ENCODE assay signal across 29 mouse cellular contexts in the genomic region with DNA sequence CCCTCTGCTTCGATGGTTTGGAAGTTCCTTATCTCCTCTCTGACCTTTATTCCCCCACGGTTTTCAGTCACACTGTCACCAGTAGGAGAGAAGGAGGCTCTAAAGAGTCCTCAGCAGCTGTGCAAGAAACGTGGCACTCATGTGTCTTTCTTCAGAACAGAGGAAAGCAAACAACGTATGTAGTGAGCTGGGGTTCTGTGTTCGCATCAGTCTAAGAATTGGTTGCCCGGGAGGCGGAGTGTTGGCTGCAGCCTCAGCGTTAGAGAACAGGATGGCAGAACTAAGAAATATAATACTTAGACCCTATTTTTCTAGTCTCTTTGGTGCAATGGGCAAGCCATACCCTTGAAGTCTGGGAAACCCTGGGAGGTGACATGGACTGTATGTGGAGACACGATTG. TPM values are rescaled to one million over a fixed set of nuclear protein-coding genes. Genes with fewer than 3 reads are reported as not detected.
DNase-seq lines count a peak whose midpoint lies in the region; ATAC-seq and TF ChIP-seq lines count a peak whose summit lies in the region.
"Had no signal": no experiment of that assay in that cellular context is flagged by ENCODE, and none has a peak within 500 bp of the region (broad histone marks: within the 10 kb centered on the region; RNA-seq: fewer than 3 reads in every experiment).

No protein-coding gene starts in this region.

- H3K27ac ChIP-seq in heart, embryonic 15.5 days = peak overlapping the region; percentile 81; the same call in 1 of the 2 replicates
- no peak overlapping the region for H3K27ac ChIP-seq in heart, embryonic 12.5 days (ENCODE audit: poor library complexity, severe bottlenecking)
- 0 out of 2 replicates have a peak overlapping the region, but pooled peaks have one; percentile 28 for H3K27ac ChIP-seq in lung, postnatal 0 days (ENCODE audit: low read length)
- H3K27ac ChIP-seq in liver, embryonic 12.5 days = peak overlapping the region; percentile 43; the same call in 1 of the 2 replicates
- H3K27ac ChIP-seq: embryonic facial prominence, embryonic 12.5 days; hindbrain, embryonic 10.5 days; limb, embryonic 15.5 days had no signal

- no peaks in the 10 kb centered on the region for H3K9me3 ChIP-seq in heart, embryonic 15.5 days (replicated peaks)
- no peaks in the 10 kb centered on the region for H3K9me3 ChIP-seq in heart, embryonic 12.5 days (replicated peaks)
- H3K9me3 ChIP-seq in lung, postnatal 0 days (ENCODE audit: low read length) = no peaks in the 10 kb centered on the region
- no peaks in the 10 kb centered on the region for H3K9me3 ChIP-seq in liver, embryonic 12.5 days (replicated peaks)
- H3K9me3 ChIP-seq: embryonic facial prominence, embryonic 12.5 days; hindbrain, embryonic 10.5 days; limb, embryonic 15.5 days; megakaryocyte, embryonic 14.5 days had no signal

- no peak for ATAC-seq in heart, embryonic 15.5 days (replicated peaks; ENCODE audit: insufficient number of reproducible peaks, insufficient read depth, low FRiP score, low read depth)
- no peak for ATAC-seq in heart, embryonic 12.5 days (ENCODE audit: insufficient number of reproducible peaks, low FRiP score)
- no peak for ATAC-seq in lung, postnatal 0 days
- no peak for ATAC-seq in liver, embryonic 12.5 days
- ATAC-seq: activated CD4-positive, CD25-positive, alpha-beta regulatory T cell, adult 4 months; forebrain, postnatal 0 days; hindbrain, embryonic 16.5 days had no signal

- H3K4me2 ChIP-seq in heart, embryonic 15.5 days = no peak overlapping the region
- no peak overlapping the region for H3K4me2 ChIP-seq in heart, embryonic 12.5 days
- H3K4me2 ChIP-seq in lung, postnatal 0 days (replicated peaks; ENCODE audit: low read depth, low read length) = no peak overlapping the region
- peak overlapping the region; percentile 1; the same call in 1 of the 2 replicates for H3K4me2 ChIP-seq in liver, embryonic 12.5 days
- H3K4me2 ChIP-seq: embryonic facial prominence, embryonic 12.5 days; limb, embryonic 15.5 days had no signal

- 59% methylated on average over 9 of the region's 9 CpGs for WGBS in heart, embryonic 15.5 days
- 61% methylated on average over 9 of the region's 9 CpGs for WGBS in heart, embryonic 12.5 days
- 43% methylated on average over 9 of the region's 9 CpGs for WGBS in lung, postnatal 0 days
- WGBS in liver, embryonic 12.5 days (ENCODE audit: insufficient replicate concordance) = 50% methylated on average over 9 of the region's 9 CpGs

- H3K36me3 ChIP-seq in heart, embryonic 15.5 days = peaks cover 16% of the 10 kb centered on the region; the same call in 1 of the 2 replicates
- H3K36me3 ChIP-seq in heart, embryonic 12.5 days = peaks cover 23% of the 10 kb centered on the region
- peaks cover 1% of the 10 kb centered on the region; the same call in 1 of the 2 replicates for H3K36me3 ChIP-seq in lung, postnatal 0 days (ENCODE audit: insufficient read depth, low read length)
- peaks cover 27% of the 10 kb centered on the region for H3K36me3 ChIP-seq in liver, embryonic 12.5 days

- H3K4me1 ChIP-seq in heart, embryonic 15.5 days (replicated peaks) = peaks cover 49% of the 10 kb centered on the region
- H3K4me1 ChIP-seq in heart, embryonic 12.5 days (replicated peaks) = peaks cover 64% of the 10 kb centered on the region
- H3K4me1 ChIP-seq in lung, postnatal 0 days (ENCODE audit: insufficient read depth, low read depth, low read length) = peaks cover 20% of the 10 kb centered on the region; the same call in 1 of the 2 replicates
- peaks cover 83% of the 10 kb centered on the region for H3K4me1 ChIP-seq in liver, embryonic 12.5 days
- H3K4me1 ChIP-seq: embryonic facial prominence, embryonic 12.5 days had no signal

- no peak for DNase-seq in lung, postnatal 0 days (ENCODE audit: low spot score)
- DNase-seq in lung, postnatal 36 days = no peak
- DNase-seq in thymus, postnatal 25 days = peak; percentile 41
- no peak for DNase-seq in layer of hippocampus, adult 8-10 months (ENCODE audit: low spot score in 2 of 2)
- no peak for DNase-seq in kidney, postnatal 36 days
- DNase-seq: adrenal gland, adult 8-10 months; cerebellum, adult 2 months; cerebellum, postnatal 25 days; forebrain, postnatal 0 days; gastrocnemius, postnatal 25 days; heart, adult 18-20 months; kidney, adult 9 months; kidney, postnatal 25 days; layer of hippocampus, adult 9-11 months; left cerebral cortex, postnatal 4 days; lung, postnatal 14 days; midbrain, embryonic 14.5 days; retina, postnatal 1 day; right cerebral cortex, postnatal 25 days; spleen, adult 18-20 months had no signal

- no peak for TF ChIP-seq CTCF in lung, postnatal 0 days (IDR thresholded peaks at IDR 0.05)

- no peak for TF ChIP-seq EP300 in lung, postnatal 0 days (IDR thresholded peaks at IDR 0.05)

- no peak overlapping the region for H3K9ac ChIP-seq in heart, embryonic 15.5 days
- no peak overlapping the region for H3K9ac ChIP-seq in heart, embryonic 12.5 days
- no peak overlapping the region for H3K9ac ChIP-seq in lung, postnatal 0 days (replicated peaks; ENCODE audit: low read depth)
- H3K9ac ChIP-seq in liver, embryonic 12.5 days = no peak overlapping the region
- H3K9ac ChIP-seq: embryonic facial prominence, embryonic 12.5 days; forebrain, postnatal 0 days; limb, embryonic 15.5 days had no signal

- H3K27me3 ChIP-seq in heart, embryonic 15.5 days = no peaks in the 10 kb centered on the region
- no peaks in the 10 kb centered on the region for H3K27me3 ChIP-seq in heart, embryonic 12.5 days (replicated peaks)
- no peaks in the 10 kb centered on the region for H3K27me3 ChIP-seq in lung, postnatal 0 days (replicated peaks; ENCODE audit: insufficient read depth, low read length)
- H3K27me3 ChIP-seq in liver, embryonic 12.5 days (replicated peaks) = no peaks in the 10 kb centered on the region
- H3K27me3 ChIP-seq: embryonic facial prominence, embryonic 12.5 days; limb, embryonic 15.5 days; megakaryocyte, embryonic 14.5 days had no signal

- no peak overlapping the region for H3K4me3 ChIP-seq in heart, embryonic 15.5 days
- H3K4me3 ChIP-seq in heart, embryonic 12.5 days = no peak overlapping the region
- H3K4me3 ChIP-seq in lung, postnatal 0 days (ENCODE audit: low read depth, low read length) = no peak overlapping the region
- no peak overlapping the region for H3K4me3 ChIP-seq in liver, embryonic 12.5 days
- H3K4me3 ChIP-seq: embryonic facial prominence, embryonic 12.5 days; hindbrain, embryonic 10.5 days; limb, embryonic 15.5 days had no signal

RNA-seq across cellular contexts. Expression of a gene that starts 7.7 kb away (rescaled TPM):
- 31.0 and 43.2 TPM in 2 replicates for polyA plus RNA-seq in heart, embryonic 15.5 days (2015; fragmentation: Nextera tagmentation; extraction: Ambion mirVana)
- 33.6 and 36.4 TPM in 2 replicates for polyA plus RNA-seq in heart, embryonic 12.5 days (2016; fragmentation: Nextera tagmentation; extraction: Ambion mirVana)
- 36.5 and 39.1 TPM in 2 replicates for polyA plus RNA-seq in lung, postnatal 0 days (2015; fragmentation: Nextera tagmentation; extraction: Ambion mirVana)
- 28.1 and 28.3 TPM in 2 replicates for polyA plus RNA-seq in liver, embryonic 12.5 days (2016; fragmentation: Nextera tagmentation; extraction: Ambion mirVana)
- total RNA-seq in layer of hippocampus, adult 8-10 months (2022) = 10 to 100 TPM; 51.1 to 61.4 (median 55.3) TPM

RNA-seq across cellular contexts. Expression of a gene that starts 8.5 kb away (rescaled TPM):
- polyA plus RNA-seq in heart, embryonic 15.5 days (2015; fragmentation: Nextera tagmentation; extraction: Ambion mirVana) = 28.3 and 42.0 TPM in 2 replicates
- polyA plus RNA-seq in heart, embryonic 12.5 days (2016; fragmentation: Nextera tagmentation; extraction: Ambion mirVana) = 45.2 and 45.6 TPM in 2 replicates
- polyA plus RNA-seq in lung, postnatal 0 days (2015; fragmentation: Nextera tagmentation; extraction: Ambion mirVana) = 110 and 115 TPM in 2 replicates
- 85.2 and 87.5 TPM in 2 replicates for polyA plus RNA-seq in liver, embryonic 12.5 days (2016; fragmentation: Nextera tagmentation; extraction: Ambion mirVana)
- total RNA-seq in layer of hippocampus, adult 8-10 months (2022) = 10 to 100 TPM; 39.6 to 51.4 (median 47.0) TPM

RNA-seq across cellular contexts. Expression of a gene that starts 40.3 kb away (rescaled TPM):
- polyA plus RNA-seq in heart, embryonic 15.5 days (2015; fragmentation: Nextera tagmentation; extraction: Ambion mirVana) = 39.0 and 52.9 TPM in 2 replicates
- 53.2 and 57.5 TPM in 2 replicates for polyA plus RNA-seq in heart, embryonic 12.5 days (2016; fragmentation: Nextera tagmentation; extraction: Ambion mirVana)
- polyA plus RNA-seq in lung, postnatal 0 days (2015; fragmentation: Nextera tagmentation; extraction: Ambion mirVana) = 72.8 and 97.5 TPM in 2 replicates
- polyA plus RNA-seq in liver, embryonic 12.5 days (2016; fragmentation: Nextera tagmentation; extraction: Ambion mirVana) = 37.4 and 41.8 TPM in 2 replicates
- total RNA-seq in layer of hippocampus, adult 8-10 months (2022) = 100 to 1,000 TPM; 133 to 155 (median 137) TPM
